Mouse (Mus musculus) forebrain, postnatal 0 days (tissue): ENCODE measurements around the gene Dhrs7c. TPM values are rescaled to one million over a fixed set of nuclear protein-coding genes. Genes with fewer than 3 reads are reported as not detected.
A peak's percentile ranks its signal among the peaks of the same experiment; 100 is the strongest.

ENCODE experiments used
- ATAC-seq: fragments of 200-750 bp; cut with Nextera tagmentation; 2 replicates; pipeline ENCODE4 v1.8.0; 2017; ENCODE audit warnings: mild to moderate bottlenecking, moderate library complexity
- DNase-seq: peaks from one replicate; pipeline ENCODE4 v3.0.0-alpha.2; 2015
- H3K27ac ChIP-seq: fragments of 300-500 bp; sonication (generic); 2 replicates; pipeline ENCODE4 v1.5.1; 2014; ENCODE audit warnings: low read depth, mild to moderate bottlenecking, antibody characterized with exemption, low read length, moderate library complexity, mixed read lengths
- H3K27me3 ChIP-seq: fragments of 300-500 bp; sonication (generic); 2 replicates; pipeline ENCODE4 v1.6.1; 2014; ENCODE audit warnings: mild to moderate bottlenecking, low read length, mixed read lengths; ENCODE audit not compliant: insufficient read depth
- H3K36me3 ChIP-seq: fragments of 300-500 bp; sonication (generic); 2 replicates; pipeline ENCODE4 v1.6.1; 2014; ENCODE audit warnings: mild to moderate bottlenecking, moderate library complexity; ENCODE audit not compliant: insufficient read depth
- H3K4me1 ChIP-seq: fragments of 300-500 bp; sonication (generic); 2 replicates; pipeline ENCODE4 v1.6.1; 2014; ENCODE audit warnings: antibody characterized with exemption; ENCODE audit not compliant: insufficient read depth
- H3K4me2 ChIP-seq: fragments of 300-500 bp; sonication (generic); 2 replicates; pipeline ENCODE4 v1.6.1; 2014; ENCODE audit warnings: low read depth, mild to moderate bottlenecking, moderate library complexity
- H3K4me3 ChIP-seq: fragments of 300-500 bp; sonication (generic); 2 replicates; pipeline ENCODE4 v1.5.1; 2014; ENCODE audit warnings: low read depth, low read length, mixed read lengths
- H3K9ac ChIP-seq: fragments of 300-500 bp; sonication (generic); 2 replicates; pipeline ENCODE4 v1.6.1; 2014; ENCODE audit warnings: mild to moderate bottlenecking
- H3K9me3 ChIP-seq: fragments of 300-500 bp; sonication (generic); 2 replicates; pipeline ENCODE4 v1.6.1; 2016; ENCODE audit warnings: low read length
- CTCF ChIP-seq: sonication (generic); IDR thresholded peaks from 2 replicates; pipeline ENCODE4 v1.5.1; 2016; ENCODE audit warnings: antibody characterized with exemption, control low read depth, low read depth
- WGBS: fragments of 180-500 bp; shearing (Covaris S2); extraction: QIAGEN DNeasy Blood & Tissue Kit; methylation state at CpG from one replicate; pipeline ENCODE4 v1.1.7; 2014; 5-methylcytosine and 5-hydroxymethylcytosine counted together
- polyA plus RNA-seq: library from polyadenylated mRNA; unstranded; fragments of >200 nt; fragmentation: Nextera tagmentation; extraction: Ambion mirVana; gene quantifications from 2 replicates; pipeline ENCODE4 v1.2.1, GENCODE M21; 2015
- total RNA-seq: library from RNA; depleted of rRNA; stranded (reverse); fragments of >200 nt; gene quantifications from 2 replicates; pipeline ENCODE4 v1.2.3, GENCODE M21; 2014

Dhrs7c gene
- total and polyA plus RNA-seq, 2 experiments from 2014 or later: 0.13 to 4.1 TPM

DNA sequence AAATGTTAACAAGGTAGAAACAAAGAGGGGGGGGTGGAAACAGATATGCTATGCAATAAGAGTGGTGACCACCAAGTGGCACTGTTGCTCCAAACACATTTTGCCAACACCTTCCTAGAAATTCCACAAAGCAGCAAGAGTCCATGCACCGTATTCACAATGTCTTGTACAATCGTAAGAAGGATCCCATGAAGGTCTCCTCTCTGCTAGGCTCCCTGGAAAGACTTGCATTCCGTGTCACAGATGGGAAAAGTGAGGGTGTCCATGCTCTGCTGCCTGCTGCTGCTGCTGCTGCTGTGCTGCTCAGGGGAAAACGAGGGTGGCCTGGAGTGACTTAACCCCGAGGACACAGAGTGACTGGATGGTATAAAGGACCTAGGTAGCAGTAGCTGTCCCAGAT, 21.6 kb downstream of the Dhrs7c start:
- Histone ChIP-seq H3K4me1 (peaks cover 13% of the 10 kb centered on the region; the same call in 1 of the 2 replicates), H3K36me3 (no peaks in the 10 kb centered on the region), H3K4me2 (peak overlapping the region; percentile 31), H3K27ac (no peak overlapping the region; the same call in 1 of the 2 replicates), H3K27me3 (no peaks in the 10 kb centered on the region), H3K9ac (peak overlapping the region; percentile 11; the same call in 1 of the 2 replicates), H3K4me3 (no peak overlapping the region), H3K9me3 (no peaks in the 10 kb centered on the region)
- TF ChIP-seq CTCF: peak; percentile 86
- DNase-seq (peak; percentile 86), ATAC-seq (peak; percentile 58; the same call in 1 of the 2 replicates)
- WGBS: 12% methylated on average over 5 of the region's 5 CpGs

- Histone ChIP-seq H3K9ac (no peak overlapping the region; the same call in 1 of the 2 replicates), H3K27me3 (no peaks in the 10 kb centered on the region), H3K9me3 (no peaks in the 10 kb centered on the region), H3K27ac (no peak overlapping the region; the same call in 1 of the 2 replicates), H3K4me1 (peaks cover 13% of the 10 kb centered on the region; the same call in 1 of the 2 replicates), H3K36me3 (no peaks in the 10 kb centered on the region), H3K4me3 (no peak overlapping the region), H3K4me2 (no peak overlapping the region)
- TF ChIP-seq CTCF: peak; percentile 79
- 27% methylated on average over 4 of the region's 4 CpGs for WGBS
- DNase-seq (peak; percentile 75), ATAC-seq (peak; percentile 30; the same call in 1 of the 2 replicates)
Observed at GRCm38 (mm10) chr11:67820221-67820620, 22.2 kb downstream of the Dhrs7c start.

- ATAC-seq (peak; percentile 83), DNase-seq (peak; percentile 85)
- Histone ChIP-seq H3K4me1 (peaks cover 13% of the 10 kb centered on the region; the same call in 1 of the 2 replicates), H3K4me3 (no peak overlapping the region), H3K9me3 (no peaks in the 10 kb centered on the region), H3K9ac (no peak overlapping the region), H3K4me2 (no peak overlapping the region), H3K36me3 (no peaks in the 10 kb centered on the region), H3K27ac (peak overlapping the region; percentile 60; the same call in 1 of the 2 replicates), H3K27me3 (no peaks in the 10 kb centered on the region)
- no peak for TF ChIP-seq CTCF
- 63% methylated on average over 6 of the region's 6 CpGs for WGBS
Observed at GRCm38 (mm10) chr11:67821560-67821959, 23.6 kb downstream of the Dhrs7c start.

GRCm38 (mm10) chr11:67828360-67829059, 30.5 kb downstream of the Dhrs7c start:
- Histone ChIP-seq H3K36me3 (no peaks in the 10 kb centered on the region), H3K4me3 (no peak overlapping the region), H3K27me3 (no peaks in the 10 kb centered on the region), H3K27ac (no peak overlapping the region), H3K4me1 (no peaks in the 10 kb centered on the region), H3K4me2 (no peak overlapping the region), H3K9me3 (no peaks in the 10 kb centered on the region), H3K9ac (no peak overlapping the region)
- ATAC-seq (no peak; the same call in 1 of the 2 replicates), DNase-seq (peak; percentile 27)
- WGBS: 31% methylated on average over 12 of the region's 12 CpGs
- no peak for TF ChIP-seq CTCF

- Histone ChIP-seq H3K4me2 (no peak overlapping the region), H3K27me3 (no peaks in the 10 kb centered on the region), H3K36me3 (no peaks in the 10 kb centered on the region), H3K27ac (no peak overlapping the region), H3K4me3 (no peak overlapping the region), H3K9ac (no peak overlapping the region), H3K9me3 (no peaks in the 10 kb centered on the region), H3K4me1 (no peaks in the 10 kb centered on the region)
- DNase-seq: no peak
- WGBS: 80% methylated on average over 6 of the region's 6 CpGs
- ATAC-seq: no peak
- TF ChIP-seq CTCF: no peak
Observed at GRCm38 (mm10) chr11:67829530-67829929, 31.5 kb downstream of the Dhrs7c start.

DNA sequence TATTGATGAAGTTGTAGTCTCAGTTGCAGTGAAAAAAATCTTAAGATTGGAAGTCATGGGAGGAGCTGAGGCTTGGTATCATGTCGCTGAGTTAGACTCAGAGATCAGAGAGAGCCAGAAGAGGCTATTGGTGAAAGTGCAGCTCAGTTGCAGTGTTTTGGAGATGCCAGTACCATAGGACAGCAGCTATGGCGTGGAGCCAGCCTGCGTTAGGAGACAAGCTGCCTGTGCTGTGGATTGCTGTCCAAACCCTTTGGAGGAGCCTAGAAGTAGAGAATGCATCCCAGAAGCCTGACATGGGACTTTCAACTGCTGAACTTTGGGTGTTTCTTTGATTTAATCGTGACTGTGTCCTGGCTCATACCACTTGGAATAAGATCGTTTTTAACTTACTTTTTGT, 33.8 kb downstream of the Dhrs7c start:
- 69% methylated on average over 5 of the region's 5 CpGs for WGBS

DNA sequence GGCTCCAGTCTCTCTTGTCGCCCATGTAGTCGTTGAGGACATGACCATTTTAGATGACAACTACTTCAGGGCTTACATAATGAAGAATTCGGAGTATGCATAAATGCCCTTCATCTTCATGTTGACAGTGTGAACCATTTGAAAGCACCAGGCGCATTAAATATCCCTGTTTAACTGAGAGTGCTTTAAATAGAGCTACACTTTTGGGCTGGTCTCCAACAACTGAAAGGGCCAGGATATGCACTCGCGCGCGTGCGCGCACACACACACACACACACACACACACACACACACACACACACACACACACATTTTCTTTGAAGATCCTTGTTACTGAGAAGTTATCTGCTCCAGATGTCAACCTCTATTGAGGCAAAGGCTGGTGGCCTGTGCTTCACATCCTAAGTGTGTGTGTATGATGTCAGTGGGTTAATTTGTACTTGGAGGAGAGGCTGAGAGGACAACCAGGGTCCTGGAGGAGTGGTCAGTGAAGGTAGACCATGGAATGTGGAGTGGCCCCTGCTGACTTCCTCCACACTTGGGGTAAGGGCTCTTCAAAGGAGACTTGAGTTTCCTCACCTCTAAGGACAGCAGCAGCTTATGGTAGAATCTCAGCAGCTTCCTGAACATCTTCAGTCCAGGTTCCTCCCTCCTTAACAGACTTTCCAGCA, 37.6 kb downstream of the Dhrs7c start:
- no peak for TF ChIP-seq CTCF
- Histone ChIP-seq H3K9me3 (no peaks in the 10 kb centered on the region), H3K27me3 (no peaks in the 10 kb centered on the region), H3K9ac (no peak overlapping the region), H3K4me2 (no peak overlapping the region), H3K4me3 (no peak overlapping the region), H3K36me3 (no peaks in the 10 kb centered on the region), H3K4me1 (no peaks in the 10 kb centered on the region), H3K27ac (no peak overlapping the region)
- WGBS: 85% methylated on average over 10 of the region's 10 CpGs
- ATAC-seq (no peak), DNase-seq (no peak)

More for the DNA sequence above, 33.8 kb downstream of the Dhrs7c start:
- Histone ChIP-seq H3K9me3 (no peaks in the 10 kb centered on the region), H3K27me3 (no peaks in the 10 kb centered on the region), H3K4me2 (no peak overlapping the region), H3K9ac (no peak overlapping the region), H3K4me3 (no peak overlapping the region), H3K36me3 (no peaks in the 10 kb centered on the region), H3K4me1 (no peaks in the 10 kb centered on the region), H3K27ac (no peak overlapping the region)
- no peak for TF ChIP-seq CTCF
- no peak for DNase-seq
- no peak for ATAC-seq
